Mouse (Mus musculus) embryo, embryonic 9.5 days (tissue): ENCODE measurements around the gene Atg101.
"Not testable (repeated sequence)": the region's sequence is repeated elsewhere in the genome, so short reads cannot be mapped to it uniquely, and the experiment has no call there.

ENCODE experiments used
- DNase-seq: peaks from one replicate; pipeline ENCODE4 v3.0.0-alpha.2; 2017; ENCODE audit errors: extremely low spot score

Gene Atg101

DNA sequence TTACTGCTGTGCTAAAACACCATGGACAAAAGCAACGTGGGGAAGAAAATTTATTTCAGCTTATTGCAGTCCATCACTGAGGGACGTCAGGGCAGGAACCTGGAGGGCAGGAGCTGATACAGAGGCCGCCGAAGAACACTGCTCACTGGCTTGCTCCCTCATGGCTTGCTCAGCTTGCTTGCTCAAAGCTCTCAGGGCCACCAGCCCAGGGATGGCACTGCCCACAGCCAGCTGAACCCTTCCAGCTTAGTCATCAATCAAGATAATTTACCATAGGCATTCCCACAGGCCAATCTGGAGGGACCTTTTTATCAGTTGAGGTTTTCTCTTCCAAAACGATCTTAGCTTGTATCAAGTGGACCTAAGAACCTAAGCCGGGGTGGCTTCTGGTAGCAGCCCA is 27.9 kb downstream of the Atg101 start:
- DNase-seq = no peak

DNA sequence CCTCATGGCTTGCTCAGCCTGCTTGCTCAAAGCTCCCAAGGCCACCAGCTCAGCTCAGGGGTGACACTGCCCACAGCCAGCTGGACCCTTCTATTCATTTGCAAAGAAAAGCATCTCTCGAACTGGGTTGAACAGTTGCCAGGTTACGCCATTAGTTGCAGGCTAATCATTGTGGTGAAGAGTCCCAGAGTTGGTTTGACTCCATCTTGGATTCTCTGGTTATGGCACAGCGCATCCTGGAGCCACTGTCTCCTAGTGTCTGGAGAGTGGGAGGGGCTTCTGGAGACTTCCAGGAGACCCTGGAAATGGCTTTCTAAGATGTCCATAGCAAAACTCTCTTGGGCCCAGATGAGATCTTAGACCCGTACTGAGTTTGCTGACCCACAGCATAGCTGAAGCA is 31.3 kb downstream of the Atg101 start:
- no peak for DNase-seq

DNA sequence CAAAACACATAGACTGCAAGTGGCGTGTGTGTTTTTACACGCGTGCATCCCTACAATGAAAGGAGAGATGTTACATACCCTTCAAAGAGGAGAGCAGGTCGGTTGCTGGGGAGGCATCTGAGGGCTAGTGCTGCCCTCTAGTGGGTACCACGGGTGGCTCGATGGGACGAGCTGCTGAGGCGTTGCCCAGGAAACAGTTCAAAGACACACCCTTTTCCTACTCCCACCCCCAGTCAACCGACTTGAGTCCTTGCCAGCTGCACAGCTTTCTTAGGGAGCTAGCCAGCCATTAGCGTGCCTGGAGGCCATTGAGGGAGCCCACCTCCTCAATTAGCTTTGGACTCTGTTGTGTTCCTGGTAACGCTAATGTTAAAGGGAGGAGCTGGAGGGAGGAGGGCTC is 31.8 kb downstream of the Atg101 start:
- DNase-seq = peak; percentile 86

DNA sequence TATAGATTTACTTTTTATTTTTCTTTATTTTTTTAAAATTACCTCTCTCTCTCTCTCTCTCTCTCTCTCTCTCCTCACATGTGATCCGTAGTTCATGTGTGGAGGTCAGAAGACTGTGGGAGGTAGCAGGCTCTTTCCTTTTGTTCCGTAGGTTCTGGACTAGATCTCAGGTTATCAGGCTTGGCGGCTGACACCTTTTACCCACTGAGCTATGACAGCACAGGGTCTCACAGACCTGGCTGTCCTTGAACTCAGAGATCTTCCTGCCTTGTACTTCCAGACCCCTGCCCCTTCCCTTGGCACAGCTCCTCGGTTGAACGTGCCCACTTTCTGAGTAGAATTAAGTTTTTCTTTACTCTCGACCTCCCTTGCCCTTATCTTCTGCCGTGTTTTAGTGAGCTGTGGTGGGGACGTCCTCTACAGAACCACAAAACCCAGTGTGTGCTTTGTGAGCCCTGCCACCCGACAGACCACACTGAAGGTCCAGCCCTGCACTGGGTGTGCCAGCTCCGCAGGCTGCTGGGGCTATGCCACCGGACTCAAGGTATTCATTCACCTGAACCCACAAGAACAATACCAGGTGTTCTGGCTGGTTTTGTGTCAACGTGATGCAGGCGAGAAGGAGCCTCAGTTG is 32.3 kb downstream of the Atg101 start:
- DNase-seq = no peak

DNA sequence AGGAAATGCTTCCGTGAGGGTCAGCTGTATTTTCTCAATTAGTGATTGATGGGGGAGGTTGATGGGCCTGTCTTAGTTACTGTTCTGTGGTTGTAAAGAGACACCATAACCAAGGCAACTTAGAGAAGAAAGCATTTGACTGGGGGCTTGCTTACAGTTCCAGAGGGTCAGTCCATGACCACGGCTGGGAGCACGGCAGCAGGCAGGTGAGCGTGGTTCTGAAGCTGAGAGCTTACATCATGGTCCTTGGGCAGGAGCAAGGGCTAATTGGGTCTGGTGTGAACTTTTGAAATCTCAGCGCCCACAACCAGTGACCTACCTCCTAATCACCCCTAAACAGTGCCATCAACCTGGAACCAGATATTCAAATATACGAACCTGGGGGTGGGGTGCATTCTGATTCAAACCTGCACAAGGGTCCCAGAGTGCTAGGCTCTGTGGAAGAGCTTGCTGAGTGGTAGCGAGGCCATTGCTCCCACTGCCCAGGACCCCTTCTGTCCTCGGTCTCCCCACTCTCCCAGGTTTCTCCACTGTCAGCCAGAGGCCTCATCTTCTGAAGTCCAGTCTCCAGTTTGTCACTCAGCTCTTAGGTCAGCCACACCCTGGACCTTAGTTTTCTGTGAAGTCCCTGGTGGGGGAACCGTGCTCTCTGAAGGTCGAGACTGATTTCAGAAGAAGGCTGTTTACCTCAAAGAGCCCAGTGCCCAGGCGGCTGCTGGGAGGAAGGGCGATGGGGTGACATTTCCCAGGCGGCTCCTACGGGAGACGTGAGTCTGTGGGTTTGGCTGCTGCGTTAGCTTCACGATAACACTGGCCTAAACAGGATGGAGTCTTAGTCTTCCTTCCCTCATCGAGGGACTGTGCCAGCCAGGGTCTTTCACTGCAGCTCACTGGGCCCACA is 33.1 kb downstream of the Atg101 start:
- no peak for DNase-seq

DNA sequence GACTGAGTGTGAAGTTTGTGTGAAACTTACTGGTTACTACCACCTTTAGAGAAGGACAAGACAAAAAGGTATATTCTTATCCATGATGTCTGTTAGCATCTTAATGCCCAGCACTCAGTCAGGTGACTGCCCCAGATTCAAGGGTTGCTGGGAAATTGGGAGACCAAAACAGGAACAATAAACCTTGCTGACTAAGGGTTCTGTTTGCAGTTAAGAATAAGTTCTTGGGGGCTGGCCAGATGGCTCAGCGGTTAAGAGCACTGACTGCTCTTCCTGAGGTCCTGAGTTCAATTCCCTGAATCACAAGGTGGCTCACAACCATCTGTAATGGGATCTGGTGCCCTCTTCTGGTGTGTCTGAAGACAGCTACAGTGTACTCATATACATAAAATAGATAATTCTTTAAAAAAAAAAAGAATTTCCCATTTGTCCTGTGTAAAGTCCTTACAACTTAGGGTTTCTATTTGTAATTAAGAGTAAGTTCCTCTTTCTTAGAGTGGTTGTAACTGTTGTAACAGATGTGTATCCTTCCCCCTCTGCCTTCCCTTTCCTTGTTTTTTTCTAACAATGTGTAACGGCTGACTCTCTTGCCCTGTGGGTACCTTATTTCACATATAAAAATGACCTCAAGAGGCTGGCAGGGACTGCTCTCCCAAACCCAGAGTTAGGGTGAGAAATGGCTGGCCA is 33.9 kb downstream of the Atg101 start:
- no peak for DNase-seq

DNA sequence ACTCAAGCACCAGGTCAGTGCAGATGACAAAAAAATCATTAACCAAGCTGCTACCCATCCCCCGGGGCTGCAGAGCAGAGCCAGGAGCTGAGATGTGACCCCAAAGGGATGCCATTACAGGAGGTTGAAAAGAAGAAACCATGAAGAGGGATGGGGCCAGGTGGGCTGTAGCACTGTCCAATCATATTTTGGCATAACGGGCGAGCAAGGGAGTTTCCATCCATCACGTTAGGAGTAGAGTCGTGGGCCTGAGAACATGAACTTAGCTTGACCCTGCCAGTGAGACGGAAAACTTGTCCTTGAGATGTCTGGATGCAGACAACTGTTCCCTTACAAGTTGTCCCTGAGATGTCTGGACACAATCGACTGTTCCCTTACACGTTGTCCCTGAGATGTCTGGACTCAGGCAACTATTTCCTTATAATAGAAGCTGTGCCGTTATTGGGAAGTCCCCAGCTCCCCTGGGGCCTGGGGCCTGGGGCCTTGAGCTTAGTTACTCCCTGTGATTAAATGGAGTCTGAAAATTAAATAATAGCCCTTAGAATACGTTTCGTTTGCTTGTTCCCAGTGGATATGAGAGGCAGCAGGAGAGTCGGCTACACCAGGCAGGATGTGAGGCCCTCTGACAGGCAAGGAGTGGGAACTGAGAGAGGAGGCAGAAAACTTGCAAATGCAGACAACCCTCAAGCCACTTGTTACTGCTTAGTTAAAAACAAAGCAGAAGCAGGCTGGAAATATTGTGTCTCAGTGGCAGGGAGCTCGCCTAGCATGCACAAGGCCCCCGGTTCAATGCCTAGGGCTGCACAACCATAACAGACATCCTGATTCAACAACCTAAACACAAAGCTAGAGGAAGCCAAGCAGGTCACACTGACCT is 35.1 kb downstream of the Atg101 start:
- no peak for DNase-seq

DNA sequence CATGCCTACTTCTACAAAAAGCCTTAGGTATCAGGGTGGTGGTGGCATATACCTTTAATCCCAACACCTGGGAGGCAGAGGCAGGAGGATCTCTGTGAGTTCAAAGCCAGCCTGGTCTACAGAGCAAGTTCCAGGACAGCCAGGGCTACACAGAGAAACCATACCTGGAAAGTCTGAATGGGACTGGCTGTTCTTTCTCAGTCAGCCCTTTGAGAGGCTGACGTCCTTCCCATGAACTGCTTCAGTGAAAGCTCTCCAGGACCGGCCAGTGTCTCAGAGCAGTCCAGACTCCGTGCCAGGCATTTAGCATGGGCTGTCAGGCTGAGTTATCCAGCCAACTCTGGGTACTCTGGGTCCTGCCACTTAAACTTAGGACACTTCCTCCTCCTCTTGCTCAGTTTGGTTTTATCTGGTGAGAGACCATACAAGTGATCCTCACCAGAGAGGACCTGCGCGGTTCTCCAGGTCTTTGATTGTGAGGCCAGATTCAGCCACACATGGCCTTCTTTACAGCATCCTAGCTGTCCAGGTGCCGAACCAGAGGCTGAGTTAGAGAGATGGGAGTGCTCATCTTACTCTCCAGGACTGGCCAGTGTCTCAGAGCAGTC is 36.0 kb downstream of the Atg101 start:
- DNase-seq = no peak

DNA sequence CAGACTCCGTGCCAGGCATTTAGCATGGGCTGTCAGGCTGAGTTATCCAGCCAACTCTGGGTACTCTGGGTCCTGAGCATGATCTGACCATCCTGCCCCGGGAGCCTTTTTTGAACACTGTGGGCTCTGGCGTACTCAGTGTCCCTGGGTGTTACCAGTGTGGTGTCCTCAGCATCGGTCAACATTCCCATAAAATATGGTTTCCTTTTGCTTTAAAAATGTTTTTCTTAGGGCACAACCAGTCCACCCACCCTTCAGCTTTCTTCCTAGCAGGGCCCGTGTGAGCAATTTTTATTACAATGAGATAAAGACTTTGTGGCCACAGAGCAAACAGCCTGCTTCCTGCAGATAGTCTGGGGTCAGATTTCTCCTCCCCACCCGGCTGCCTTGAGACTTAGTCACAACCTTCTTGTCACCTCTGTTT is 36.6 kb downstream of the Atg101 start:
- no peak for DNase-seq

DNA sequence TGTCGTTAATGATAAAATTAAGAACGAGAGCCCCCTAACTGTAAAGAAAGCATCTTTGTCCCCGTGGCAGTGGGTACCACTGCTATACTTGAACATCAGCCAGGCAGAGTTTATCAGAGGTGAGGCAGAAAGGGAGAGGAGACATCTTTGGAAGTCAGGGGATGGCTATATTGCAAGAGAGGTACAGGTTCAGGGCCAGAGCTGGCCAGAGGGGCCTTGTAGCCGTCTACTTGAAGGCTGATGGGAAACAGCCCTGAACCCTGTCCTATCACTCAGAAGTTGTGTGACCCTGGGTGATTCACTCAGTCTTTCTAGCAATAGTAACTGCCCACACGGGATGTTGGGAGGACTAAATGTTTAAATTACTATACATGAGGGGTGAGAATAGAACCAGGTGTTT is 37.1 kb downstream of the Atg101 start:
- no peak for DNase-seq

DNA sequence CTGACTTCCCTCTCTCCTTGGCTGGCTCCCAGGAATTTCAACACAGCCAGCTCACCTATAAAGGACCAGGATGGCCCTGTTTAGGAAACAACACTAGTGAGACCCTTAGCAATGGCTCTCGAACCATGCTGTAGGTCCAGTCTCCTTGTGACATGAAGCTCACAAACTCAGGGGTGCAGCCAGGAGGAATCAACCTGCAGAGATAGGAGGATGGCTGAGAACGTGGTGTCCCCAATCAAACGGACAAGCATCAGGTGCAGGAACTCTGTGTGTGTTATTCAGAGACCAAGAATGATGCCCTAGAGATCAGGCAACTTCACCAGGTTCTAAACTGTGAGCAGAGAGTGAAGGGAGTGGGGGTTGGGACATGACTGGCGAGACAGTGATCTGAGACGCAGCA is 38.0 kb downstream of the Atg101 start:
- no peak for DNase-seq

DNA sequence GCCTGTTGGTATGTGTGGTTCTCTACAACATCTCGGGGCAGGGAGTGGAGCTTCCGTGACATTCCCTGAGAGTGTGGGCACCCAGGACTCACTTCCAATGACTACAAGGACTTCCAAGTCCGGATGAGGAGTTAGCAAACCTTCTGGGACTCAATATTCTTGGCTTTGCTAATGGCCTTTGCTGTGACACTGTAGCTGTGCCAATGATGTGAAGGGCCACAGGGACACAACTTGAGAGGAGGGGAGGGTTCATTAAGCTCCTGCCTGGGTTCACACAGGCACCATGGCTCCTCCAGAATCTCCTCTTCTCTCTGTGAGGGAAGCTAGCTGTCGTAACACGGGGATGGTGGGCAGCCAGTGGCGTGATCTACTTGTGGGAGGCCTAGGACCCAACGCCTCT is 38.6 kb downstream of the Atg101 start:
- no peak for DNase-seq

DNA sequence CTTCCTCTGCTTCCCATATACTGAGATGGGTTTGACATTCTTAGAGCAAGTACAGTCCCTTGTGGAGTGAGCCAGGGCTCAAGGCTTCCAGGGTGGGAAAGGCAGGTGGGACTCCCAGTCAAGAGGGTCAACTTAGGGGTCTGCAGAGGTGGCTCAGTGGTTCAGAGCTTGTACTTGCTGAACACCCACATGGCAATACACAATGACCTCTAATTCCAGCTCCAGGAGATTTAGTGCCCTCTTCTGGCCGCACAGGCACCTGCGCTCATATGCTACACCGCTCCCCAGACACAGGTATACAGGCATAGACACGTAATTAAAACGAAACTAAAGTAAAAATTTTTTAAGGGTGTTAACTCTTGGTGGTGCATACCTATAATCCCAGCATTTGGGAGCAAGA is 39.4 kb downstream of the Atg101 start:
- DNase-seq = no peak

DNA sequence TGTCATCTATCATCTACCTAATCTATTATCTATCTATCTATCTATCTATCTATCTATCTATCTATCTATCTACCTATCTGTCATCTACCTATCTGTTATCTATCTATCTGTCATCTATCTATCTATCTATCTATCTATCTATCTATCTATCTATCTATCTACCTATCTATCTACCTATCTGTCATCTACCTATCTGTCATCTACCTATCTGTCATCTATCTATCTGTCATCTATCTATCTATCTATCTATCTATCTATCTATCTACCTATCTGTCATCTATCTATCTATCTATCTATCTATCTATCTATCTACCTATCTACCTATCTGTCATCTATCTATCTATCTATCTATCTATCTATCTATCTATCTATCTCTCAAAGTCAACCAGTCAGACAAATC is 40.3 kb downstream of the Atg101 start:
- DNase-seq = not testable (repeated sequence)

DNA sequence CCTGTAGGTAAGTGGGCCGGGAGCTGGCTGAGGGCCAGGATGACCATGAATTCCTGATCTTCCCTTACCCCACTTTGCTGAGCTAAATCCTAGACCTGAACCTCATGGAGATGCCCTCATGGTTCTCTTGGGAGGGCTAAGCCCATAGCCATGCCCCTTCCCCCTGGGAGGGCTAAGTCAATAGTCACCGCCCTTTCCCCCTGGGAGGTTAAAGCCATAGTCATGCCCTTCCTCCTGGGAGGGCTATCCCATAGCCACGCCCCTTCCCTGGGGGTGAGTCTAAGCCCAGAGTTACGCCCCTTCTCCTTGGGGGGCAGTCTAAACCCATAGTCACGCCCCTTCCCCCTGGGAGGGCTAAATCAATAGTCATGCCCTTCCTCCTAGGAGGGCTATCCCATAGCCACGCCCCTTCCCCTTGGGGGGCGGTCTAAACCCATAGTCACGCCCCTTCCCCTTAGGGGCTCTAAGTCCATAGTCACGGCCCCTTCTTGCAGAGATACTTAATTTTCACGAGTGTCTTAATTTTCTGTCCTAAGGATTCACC is 42.0 kb downstream of the Atg101 start:
- DNase-seq = no peak

DNA sequence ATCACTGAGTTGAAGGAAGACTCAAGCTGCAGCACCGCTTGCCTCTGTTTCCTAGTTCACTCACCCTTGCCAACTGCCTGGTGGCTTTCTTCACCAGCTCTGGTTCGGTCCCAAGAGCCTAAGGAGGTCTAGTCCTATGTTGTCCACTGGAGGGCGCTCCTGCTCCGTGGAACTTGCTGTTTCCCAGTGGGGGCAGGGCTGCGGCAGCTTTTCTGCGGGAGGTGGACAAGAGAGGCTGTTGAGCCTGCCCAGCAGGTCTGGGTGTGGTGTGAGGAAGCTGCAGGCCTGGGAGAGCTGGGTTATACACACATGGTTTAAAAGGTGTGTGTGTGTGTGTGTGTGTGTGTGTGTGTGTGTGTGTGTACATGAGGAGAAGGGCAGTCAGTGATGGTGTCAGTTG is 43.2 kb downstream of the Atg101 start:
- peak; percentile 79 for DNase-seq

DNA sequence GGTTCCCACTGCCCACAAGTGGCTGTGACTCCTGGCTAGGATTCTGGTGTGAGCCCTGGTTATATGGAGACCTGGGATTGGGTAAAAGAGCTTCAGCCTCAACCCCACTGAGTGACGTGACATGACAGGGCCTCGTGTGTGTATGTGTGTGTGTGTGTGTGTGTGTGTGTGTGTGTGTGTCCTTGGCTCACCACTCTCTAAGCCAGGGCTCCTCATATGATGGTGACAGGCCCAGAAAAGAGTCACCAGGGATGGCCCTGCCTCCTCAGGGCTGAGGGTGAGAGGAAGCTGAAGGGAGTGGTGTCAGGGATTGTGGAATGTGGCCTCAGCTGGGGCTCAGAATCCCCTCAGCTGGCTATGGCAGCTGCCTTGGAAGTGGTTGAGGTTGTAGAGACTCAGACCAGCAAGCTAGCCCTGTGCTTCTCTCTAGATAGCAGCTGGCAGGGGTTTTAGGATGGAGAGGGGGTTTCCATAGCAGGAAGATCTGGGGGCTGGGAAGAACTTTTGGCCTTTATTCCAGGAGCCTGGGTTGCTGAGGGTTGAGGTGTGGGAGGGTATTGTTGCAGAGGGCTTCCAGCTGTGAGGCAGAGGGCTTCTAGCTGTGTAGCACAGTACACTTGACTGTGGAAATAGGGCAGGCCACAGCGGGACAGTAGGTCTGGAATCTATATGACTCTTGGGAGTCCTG is 44.9 kb downstream of the Atg101 start:
- DNase-seq = no peak

DNA sequence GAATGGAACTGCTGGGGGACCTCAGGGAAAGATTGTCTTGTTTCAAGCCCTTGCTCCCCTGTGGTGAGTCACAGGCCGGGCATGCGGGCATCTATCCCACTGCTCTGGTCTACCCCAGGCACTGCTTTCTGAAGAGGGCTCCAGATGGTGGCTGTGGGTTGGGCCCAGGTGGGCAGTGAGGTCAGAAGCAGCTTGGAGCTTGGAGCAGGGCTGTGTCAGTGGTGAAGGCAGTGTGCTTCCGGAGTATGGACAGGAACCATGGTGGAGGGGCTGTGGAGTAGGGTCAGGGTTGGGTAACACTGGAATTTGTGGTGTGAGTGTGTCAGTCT is 45.5 kb downstream of the Atg101 start:
- no peak for DNase-seq

DNA sequence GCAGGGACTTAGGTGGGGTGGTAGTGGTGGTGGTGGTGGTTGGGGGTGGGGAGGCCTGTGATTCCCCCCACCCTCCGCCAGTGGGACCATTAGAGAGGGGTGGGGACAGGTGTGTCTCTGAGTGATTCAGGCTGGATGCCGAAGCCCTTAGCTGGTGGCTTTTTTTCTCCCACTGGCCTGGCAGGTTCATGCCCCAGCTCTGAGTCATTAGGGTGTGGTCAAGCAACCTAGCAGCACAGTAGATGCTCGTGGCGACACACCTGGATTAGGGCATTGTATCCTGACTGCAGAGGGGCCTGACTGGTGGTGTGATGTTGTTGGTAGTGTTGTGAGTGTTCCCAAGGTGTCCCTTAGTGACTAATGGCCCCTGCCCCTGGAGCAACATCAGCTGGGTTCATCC is 47.0 kb downstream of the Atg101 start:
- no peak for DNase-seq

DNA sequence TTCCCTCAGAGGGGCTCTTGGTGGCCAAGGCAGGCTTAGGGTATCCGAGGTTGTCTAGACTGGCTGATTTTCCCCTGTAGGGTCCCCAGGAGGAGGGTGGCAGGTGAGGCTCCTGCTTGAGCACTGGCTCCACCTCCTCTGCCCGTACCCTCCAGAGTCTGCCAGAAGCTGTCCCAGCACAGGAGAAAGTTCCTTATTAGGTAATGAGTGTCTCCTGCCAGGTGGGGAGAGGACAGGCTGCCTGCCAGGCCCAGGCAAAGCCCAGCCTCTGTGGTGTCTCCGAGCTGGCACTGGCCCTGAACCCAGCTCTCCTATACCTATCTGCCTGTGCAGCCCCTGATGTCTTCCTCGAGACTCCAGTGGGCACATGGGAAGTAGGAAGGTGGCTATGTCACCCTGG is 48.3 kb downstream of the Atg101 start:
- DNase-seq = no peak

DNA sequence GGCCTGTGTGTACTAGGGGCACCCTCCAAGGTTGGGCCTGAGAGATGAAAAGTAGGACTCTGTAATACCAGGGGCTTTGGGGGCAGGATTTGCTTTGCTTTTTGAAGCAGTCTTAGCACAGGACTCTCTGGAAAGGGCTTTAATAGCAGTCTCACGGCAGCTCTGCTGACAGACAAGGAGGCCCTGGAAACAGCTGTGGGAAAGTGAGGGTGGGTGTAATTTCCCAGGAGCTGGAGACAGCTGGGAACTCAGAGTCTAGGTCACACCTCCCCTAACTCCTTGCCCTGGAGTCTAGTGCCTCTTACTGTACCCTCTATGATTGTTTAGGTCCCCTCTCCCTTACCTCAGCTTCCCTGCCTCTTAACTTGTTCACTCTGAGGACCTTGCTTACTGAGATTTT is 49.1 kb downstream of the Atg101 start:
- DNase-seq = no peak
